Mouse (Mus musculus): ENCODE measurements around the gene Pck2. TPM values are rescaled to one million over a fixed set of nuclear protein-coding genes. Genes with fewer than 3 reads are reported as not detected.

The Pck2 gene
- polyA plus RNA-seq, 1 experiment from 2014 or later: 43.4 TPM

DNA sequence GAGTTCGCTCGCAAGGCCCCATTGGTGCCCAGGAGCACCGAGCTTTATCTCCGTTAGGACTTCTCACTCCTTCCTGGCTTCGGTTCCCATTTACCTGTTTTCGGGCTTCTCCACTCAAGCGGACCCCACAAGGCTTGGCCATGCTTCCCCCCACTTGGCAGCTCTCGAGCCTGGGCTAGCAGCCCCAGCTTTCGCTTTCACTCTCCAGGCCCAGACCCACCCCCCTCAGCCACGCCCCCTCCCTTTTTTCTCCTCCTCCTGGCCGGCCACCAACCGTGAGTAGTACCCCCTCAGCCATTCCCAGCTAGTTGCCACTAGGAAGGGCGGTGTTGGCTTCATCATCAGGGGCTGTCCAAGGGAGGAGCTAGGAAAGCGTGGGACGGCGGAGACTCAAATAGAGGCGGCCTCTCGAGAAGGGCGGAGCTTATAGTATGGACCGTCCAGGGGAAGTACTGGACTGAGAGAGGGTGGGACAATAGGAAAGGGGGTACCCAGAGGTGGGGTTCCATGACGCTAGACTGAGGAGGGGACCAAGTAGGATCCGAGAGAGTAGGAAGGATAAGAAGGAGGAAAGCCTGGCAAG lies 50.8 kb downstream of the Pck2 start, which contains the start of gene Psme2:
Psme2 (minus strand) TSS at position 366 of the 583 bp plus-strand sequence.
- under 1% methylated on average over 22 of the region's 22 CpGs for WGBS
- peak; percentile 96 for ATAC-seq (ENCODE audit: insufficient number of reproducible peaks, insufficient read depth, low FRiP score, low read depth)
- H3K36me3 ChIP-seq (ENCODE audit: control insufficient read depth, insufficient read depth, low read length): peaks cover 18% of the 10 kb centered on the region
- H3K4me1 ChIP-seq (ENCODE audit: control insufficient read depth, insufficient read depth, low read length): peaks cover 18% of the 10 kb centered on the region
- peak within 1 kb of the TSS; percentile 96 for H3K4me2 ChIP-seq (replicated peaks; ENCODE audit: low read depth, low read length)
- peak within 1 kb of the TSS; percentile 90 for H3K27ac ChIP-seq (ENCODE audit: low read length)
- no peaks in the 10 kb centered on the region for H3K9me3 ChIP-seq (ENCODE audit: control insufficient read depth, low read depth, low read length)
- no peaks in the 10 kb centered on the region for H3K27me3 ChIP-seq (ENCODE audit: control insufficient read depth, insufficient read depth, low read length)
- peak within 1 kb of the TSS; percentile 86 for H3K4me3 ChIP-seq (ENCODE audit: low read depth, low read length)
- H3K9ac ChIP-seq (replicated peaks; ENCODE audit: low read depth, low read length): peak within 1 kb of the TSS; percentile 78

DNA sequence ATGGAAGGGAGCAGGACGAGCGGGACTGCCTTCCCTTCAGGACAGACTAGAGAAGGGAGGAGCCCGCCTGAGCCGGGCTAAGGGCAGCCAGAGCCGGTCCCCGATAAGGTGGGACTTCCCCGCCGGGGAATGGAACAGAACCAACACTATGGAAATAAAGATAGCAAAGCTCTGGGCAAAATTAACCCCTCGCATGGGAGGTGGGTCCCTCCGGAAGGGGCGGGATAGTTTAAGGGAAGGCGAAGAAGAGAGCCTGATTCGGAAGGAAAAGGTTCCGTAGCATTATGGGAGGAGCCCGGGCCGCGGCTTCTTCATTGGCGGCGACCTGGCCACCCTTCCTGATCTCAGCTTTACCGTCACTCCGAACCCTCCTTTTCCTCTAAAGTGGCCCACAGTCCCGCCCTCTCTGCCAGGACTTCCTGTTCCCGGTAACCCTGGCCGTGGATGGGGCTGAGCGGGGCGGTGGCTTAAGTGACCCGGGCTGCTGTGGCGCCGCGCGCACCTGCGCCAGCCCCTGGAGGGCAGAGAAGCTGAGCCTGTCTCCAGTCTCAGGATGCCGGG lies 51.3 kb downstream of the Pck2 start, which contains the start of gene Rnf31:
Rnf31 (plus strand) TSS at position 378 of the 561 bp plus-strand sequence.
- ATAC-seq (ENCODE audit: insufficient number of reproducible peaks, insufficient read depth, low FRiP score, low read depth): peak; percentile 90
- no peaks in the 10 kb centered on the region for H3K27me3 ChIP-seq (ENCODE audit: control insufficient read depth, insufficient read depth, low read length)
- peak within 1 kb of the TSS; percentile 90 for H3K27ac ChIP-seq (ENCODE audit: low read length)
- H3K9me3 ChIP-seq (ENCODE audit: control insufficient read depth, low read depth, low read length): no peaks in the 10 kb centered on the region
- H3K9ac ChIP-seq (replicated peaks; ENCODE audit: low read depth, low read length): peak within 1 kb of the TSS; percentile 78
- H3K4me3 ChIP-seq (ENCODE audit: low read depth, low read length): peak within 1 kb of the TSS; percentile 86
- H3K4me1 ChIP-seq (ENCODE audit: control insufficient read depth, insufficient read depth, low read length): peaks cover 18% of the 10 kb centered on the region
- WGBS: 0% methylated on average over 33 of the region's 33 CpGs
- peak within 1 kb of the TSS; percentile 96 for H3K4me2 ChIP-seq (replicated peaks; ENCODE audit: low read depth, low read length)
- H3K36me3 ChIP-seq (ENCODE audit: control insufficient read depth, insufficient read depth, low read length): peaks cover 23% of the 10 kb centered on the region

DNA sequence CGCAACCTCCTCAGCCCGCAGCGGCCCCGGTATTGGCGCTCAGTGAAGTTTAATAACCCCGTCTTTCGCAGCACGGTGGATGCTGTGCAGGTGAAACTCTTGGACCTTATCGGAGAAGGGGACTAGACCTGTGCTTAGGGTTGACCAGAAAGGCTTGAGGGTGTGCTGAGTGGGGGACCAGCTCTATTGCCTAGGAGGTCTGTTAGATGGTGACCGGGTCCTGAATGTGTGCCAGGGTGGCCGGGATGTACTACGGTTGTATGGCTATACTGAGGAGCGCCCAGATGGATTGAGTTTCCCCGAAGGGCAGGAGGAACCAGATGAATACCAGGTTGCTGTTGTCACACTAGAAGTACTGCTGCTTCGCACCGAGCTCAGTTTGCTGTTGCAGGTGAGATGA lies 52.2 kb downstream of the Pck2 start:
- Histone ChIP-seq H3K27ac (ENCODE audit: low read length) (peak overlapping the region; percentile 71; the same call in 1 of the 2 replicates), H3K27me3 (ENCODE audit: control insufficient read depth, insufficient read depth, low read length) (no peaks in the 10 kb centered on the region), H3K4me2 (replicated peaks; ENCODE audit: low read depth, low read length) (peak overlapping the region; percentile 96), H3K9me3 (ENCODE audit: control insufficient read depth, low read depth, low read length) (no peaks in the 10 kb centered on the region), H3K4me1 (ENCODE audit: control insufficient read depth, insufficient read depth, low read length) (peaks cover 18% of the 10 kb centered on the region), H3K4me3 (ENCODE audit: low read depth, low read length) (peak overlapping the region; percentile 86), H3K36me3 (ENCODE audit: control insufficient read depth, insufficient read depth, low read length) (peaks cover 31% of the 10 kb centered on the region), H3K9ac (replicated peaks; ENCODE audit: low read depth, low read length) (peak overlapping the region; percentile 78)
- no peak for ATAC-seq (ENCODE audit: insufficient number of reproducible peaks, insufficient read depth, low FRiP score, low read depth)
- 5% methylated on average over 16 of the region's 16 CpGs for WGBS

DNA sequence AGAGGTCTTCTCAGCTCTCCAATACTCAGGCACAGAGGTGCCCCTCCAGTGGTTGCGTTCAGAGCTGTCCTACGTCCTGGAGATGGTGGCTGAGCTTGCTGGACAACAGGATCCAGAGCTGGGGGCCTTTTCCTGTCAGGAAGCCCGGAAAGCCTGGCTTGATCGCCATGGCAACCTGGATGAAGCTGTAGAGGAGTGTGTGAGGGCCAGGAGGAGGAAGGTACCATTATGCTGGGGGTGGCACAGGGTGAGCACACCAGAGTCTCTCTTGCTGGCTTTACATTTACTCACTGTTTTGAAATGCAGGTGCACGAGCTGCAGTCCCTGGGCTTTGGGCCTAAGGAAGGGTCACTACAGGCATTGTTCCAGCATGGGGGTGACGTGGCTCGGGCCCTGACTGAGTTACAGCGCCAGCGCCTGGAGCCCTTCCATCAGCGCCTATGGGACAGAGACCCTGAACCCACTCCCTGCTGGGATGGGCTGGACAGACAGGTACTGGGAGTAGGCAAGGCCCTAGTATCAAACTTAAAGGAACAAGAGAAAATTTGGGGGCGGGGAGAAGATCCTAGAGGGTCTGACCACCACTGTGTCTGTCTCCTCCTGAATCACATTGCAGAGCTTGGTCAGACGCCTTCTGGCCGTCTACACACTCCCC lies 56.1 kb downstream of the Pck2 start:
- H3K9me3 ChIP-seq (ENCODE audit: control insufficient read depth, low read depth, low read length): no peaks in the 10 kb centered on the region
- H3K4me1 ChIP-seq (ENCODE audit: control insufficient read depth, insufficient read depth, low read length): peaks cover 14% of the 10 kb centered on the region
- 86% methylated on average over 13 of the region's 13 CpGs for WGBS
- H3K36me3 ChIP-seq (ENCODE audit: control insufficient read depth, insufficient read depth, low read length): peaks cover 51% of the 10 kb centered on the region
- no peak for ATAC-seq (ENCODE audit: insufficient number of reproducible peaks, insufficient read depth, low FRiP score, low read depth)
- H3K4me3 ChIP-seq (ENCODE audit: low read depth, low read length): no peak overlapping the region
- H3K27ac ChIP-seq (ENCODE audit: low read length): no peak overlapping the region
- H3K9ac ChIP-seq (replicated peaks; ENCODE audit: low read depth, low read length): no peak overlapping the region
- H3K27me3 ChIP-seq (ENCODE audit: control insufficient read depth, insufficient read depth, low read length): no peaks in the 10 kb centered on the region
- no peak overlapping the region for H3K4me2 ChIP-seq (replicated peaks; ENCODE audit: low read depth, low read length)

DNA sequence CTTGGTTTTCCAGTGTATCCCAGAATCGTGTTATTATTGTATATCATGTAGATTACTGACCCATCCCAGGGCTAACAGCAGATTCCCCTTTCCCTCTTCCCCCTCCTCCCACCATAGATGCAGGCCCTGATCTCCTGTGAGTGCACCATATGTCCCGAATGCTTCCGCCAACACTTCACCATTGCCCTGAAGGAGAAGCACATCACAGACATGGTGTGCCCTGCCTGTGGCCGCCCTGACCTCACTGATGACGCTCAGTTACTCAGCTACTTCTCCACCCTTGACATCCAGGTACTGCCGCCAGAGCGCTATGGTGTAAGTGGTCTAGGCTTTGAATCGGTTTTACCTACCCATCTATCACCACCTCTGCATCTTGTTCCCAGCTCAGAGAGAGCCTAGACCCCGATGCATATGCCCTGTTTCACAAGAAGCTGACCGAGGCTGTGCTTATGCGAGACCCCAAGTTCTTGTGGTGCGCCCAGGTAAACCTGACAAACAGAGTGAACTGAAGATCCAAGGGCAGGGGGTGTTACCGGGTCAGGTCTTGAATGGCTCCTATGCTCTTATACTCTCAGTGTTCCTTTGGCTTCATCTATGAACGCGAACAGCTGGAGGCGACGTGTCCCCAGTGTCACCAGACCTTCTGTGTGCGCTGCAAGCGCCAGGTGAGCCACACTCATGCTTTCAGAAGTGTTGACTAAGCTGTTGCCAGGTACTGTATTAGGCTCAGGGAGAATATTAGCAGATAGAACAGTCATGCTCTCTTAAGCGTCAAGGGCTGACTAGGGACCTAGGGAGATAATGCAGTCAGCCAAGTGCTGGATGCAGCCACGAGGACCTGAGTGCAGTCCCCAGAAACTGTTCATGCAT lies 58.7 kb downstream of the Pck2 start:
- H3K9me3 ChIP-seq (ENCODE audit: control insufficient read depth, low read depth, low read length): no peaks in the 10 kb centered on the region
- H3K36me3 ChIP-seq (ENCODE audit: control insufficient read depth, insufficient read depth, low read length): peaks cover 71% of the 10 kb centered on the region
- H3K27ac ChIP-seq (ENCODE audit: low read length): no peak overlapping the region
- no peak overlapping the region for H3K4me2 ChIP-seq (replicated peaks; ENCODE audit: low read depth, low read length)
- H3K9ac ChIP-seq (replicated peaks; ENCODE audit: low read depth, low read length): no peak overlapping the region
- ATAC-seq (ENCODE audit: insufficient number of reproducible peaks, insufficient read depth, low FRiP score, low read depth): no peak
- H3K27me3 ChIP-seq (ENCODE audit: control insufficient read depth, insufficient read depth, low read length): no peaks in the 10 kb centered on the region
- 95% methylated on average over 21 of the region's 21 CpGs for WGBS
- H3K4me1 ChIP-seq (ENCODE audit: control insufficient read depth, insufficient read depth, low read length): peaks cover 6% of the 10 kb centered on the region; the same call in 1 of the 2 replicates
- no peak overlapping the region for H3K4me3 ChIP-seq (ENCODE audit: low read depth, low read length)

Other genes with a start within 250 kb of the Pck2 start
- gene Dhrs4, start 61.5 kb upstream of the Pck2 start, polyA plus RNA-seq (2014; fragmentation: Nextera tagmentation; extraction: Ambion mirVana): 49.7 and 62.4 TPM in 2 replicates
- gene Carmil3, start 49.6 kb upstream of the Pck2 start, polyA plus RNA-seq (2014; fragmentation: Nextera tagmentation; extraction: Ambion mirVana): 3.9 and 4.4 TPM in 2 replicates
- 0.19 and 0.24 TPM in 2 replicates for gene Cpne6, start 29.8 kb upstream of the Pck2 start, polyA plus RNA-seq (2014; fragmentation: Nextera tagmentation; extraction: Ambion mirVana)
- gene Nrl, start 15.3 kb upstream of the Pck2 start, polyA plus RNA-seq (2014; fragmentation: Nextera tagmentation; extraction: Ambion mirVana): not detected in 2 replicates
- gene Dcaf11, start 19.7 kb downstream of the Pck2 start, polyA plus RNA-seq (2014; fragmentation: Nextera tagmentation; extraction: Ambion mirVana): 67.6 and 69.6 TPM in 2 replicates
- 0.91 and 1.2 TPM in 2 replicates for gene A730061H03Rik, start 20.1 kb downstream of the Pck2 start, polyA plus RNA-seq (2014; fragmentation: Nextera tagmentation; extraction: Ambion mirVana)
- gene Fitm1, start 35.4 kb downstream of the Pck2 start, polyA plus RNA-seq (2014; fragmentation: Nextera tagmentation; extraction: Ambion mirVana): 0.61 TPM in 1 of 2 replicates, not detected in the other
- 161 and 170 TPM in 2 replicates for gene Psme1, start 37.9 kb downstream of the Pck2 start, polyA plus RNA-seq (2014; fragmentation: Nextera tagmentation; extraction: Ambion mirVana)
- 5.9 and 7.1 TPM in 2 replicates for gene Emc9, start 45.0 kb downstream of the Pck2 start, polyA plus RNA-seq (2014; fragmentation: Nextera tagmentation; extraction: Ambion mirVana)
- 296 and 307 TPM in 2 replicates for gene Psme2, start 50.8 kb downstream of the Pck2 start, polyA plus RNA-seq (2014; fragmentation: Nextera tagmentation; extraction: Ambion mirVana)
- 13.2 and 15.1 TPM in 2 replicates for gene Rnf31, start 51.4 kb downstream of the Pck2 start, polyA plus RNA-seq (2014; fragmentation: Nextera tagmentation; extraction: Ambion mirVana)
- gene Irf9, start 63.3 kb downstream of the Pck2 start, polyA plus RNA-seq (2014; fragmentation: Nextera tagmentation; extraction: Ambion mirVana): 7.4 and 8.1 TPM in 2 replicates
- gene Rec8, start 77.8 kb downstream of the Pck2 start, polyA plus RNA-seq (2014; fragmentation: Nextera tagmentation; extraction: Ambion mirVana): 7.1 and 10.9 TPM in 2 replicates
- 93.6 and 105 TPM in 2 replicates for gene Ipo4, start 95.7 kb downstream of the Pck2 start, polyA plus RNA-seq (2014; fragmentation: Nextera tagmentation; extraction: Ambion mirVana)
- gene Gm49378, start 97.6 kb downstream of the Pck2 start, polyA plus RNA-seq (2014; fragmentation: Nextera tagmentation; extraction: Ambion mirVana): 3.7 and 3.9 TPM in 2 replicates
- 109 and 112 TPM in 2 replicates for gene Tm9sf1, start 103.5 kb downstream of the Pck2 start, polyA plus RNA-seq (2014; fragmentation: Nextera tagmentation; extraction: Ambion mirVana)
- 0.59 and 1.6 TPM in 2 replicates for gene Tssk4, start 109.9 kb downstream of the Pck2 start, polyA plus RNA-seq (2014; fragmentation: Nextera tagmentation; extraction: Ambion mirVana)
- gene Mdp1, start 120.2 kb downstream of the Pck2 start, polyA plus RNA-seq (2014; fragmentation: Nextera tagmentation; extraction: Ambion mirVana): 54.8 and 55.8 TPM in 2 replicates
- gene Gmpr2, start 131.7 kb downstream of the Pck2 start, polyA plus RNA-seq (2014; fragmentation: Nextera tagmentation; extraction: Ambion mirVana): 56.8 and 63.6 TPM in 2 replicates
- 535 and 580 TPM in 2 replicates for gene Nedd8, start 131.9 kb downstream of the Pck2 start, polyA plus RNA-seq (2014; fragmentation: Nextera tagmentation; extraction: Ambion mirVana)
- 44.2 and 45.5 TPM in 2 replicates for gene Tinf2, start 141.6 kb downstream of the Pck2 start, polyA plus RNA-seq (2014; fragmentation: Nextera tagmentation; extraction: Ambion mirVana)
- gene Tgm1, start 173.7 kb downstream of the Pck2 start, polyA plus RNA-seq (2014; fragmentation: Nextera tagmentation; extraction: Ambion mirVana): 19.5 and 21.3 TPM in 2 replicates
- gene Rabggta, start 182.0 kb downstream of the Pck2 start, polyA plus RNA-seq (2014; fragmentation: Nextera tagmentation; extraction: Ambion mirVana): 30.0 and 31.0 TPM in 2 replicates
- 83.0 and 99.4 TPM in 2 replicates for gene Dhrs1, start 205.4 kb downstream of the Pck2 start, polyA plus RNA-seq (2014; fragmentation: Nextera tagmentation; extraction: Ambion mirVana)
- gene Nop9, start 205.4 kb downstream of the Pck2 start, polyA plus RNA-seq (2014; fragmentation: Nextera tagmentation; extraction: Ambion mirVana): 36.6 and 38.8 TPM in 2 replicates
- gene Cideb, start 218.2 kb downstream of the Pck2 start, polyA plus RNA-seq (2014; fragmentation: Nextera tagmentation; extraction: Ambion mirVana): 2.3 and 2.6 TPM in 2 replicates
- 0.13 and 0.52 TPM in 2 replicates for gene Ltb4r2, start 221.2 kb downstream of the Pck2 start, polyA plus RNA-seq (2014; fragmentation: Nextera tagmentation; extraction: Ambion mirVana)
- 0.42 and 0.88 TPM in 2 replicates for gene Ltb4r1, start 225.7 kb downstream of the Pck2 start, polyA plus RNA-seq (2014; fragmentation: Nextera tagmentation; extraction: Ambion mirVana)
- 4.3 and 5.8 TPM in 2 replicates for gene Adcy4, start 243.8 kb downstream of the Pck2 start, polyA plus RNA-seq (2014; fragmentation: Nextera tagmentation; extraction: Ambion mirVana)
- gene Ripk3, start 248.6 kb downstream of the Pck2 start, polyA plus RNA-seq (2014; fragmentation: Nextera tagmentation; extraction: Ambion mirVana): 25.3 and 32.3 TPM in 2 replicates